Mouse (Mus musculus) neural tube, embryonic 14.5 days (tissue): ENCODE results near the gene Tnfrsf1a. TPM values are rescaled to one million over a fixed set of nuclear protein-coding genes. Genes with fewer than 3 reads are reported as not detected.
A peak's percentile ranks its signal among the peaks of the same experiment; 100 is the strongest.

Experiments used
- ATAC-seq: fragments of 200-750 bp; cut with Nextera tagmentation; 2 replicates; pipeline ENCODE4 v1.8.0; 2017; ENCODE audit warnings: low read depth, mild to moderate bottlenecking, moderate TSS enrichment, moderate library complexity
- H3K27ac ChIP-seq: fragments of 300-500 bp; sonication (generic); 2 replicates; pipeline ENCODE4 v1.5.1; 2014; ENCODE audit warnings: low read depth, mild to moderate bottlenecking, control low read depth, low read length, moderate library complexity, mixed read lengths
- H3K27me3 ChIP-seq: fragments of 300-500 bp; sonication (generic); 2 replicates; pipeline ENCODE4 v1.6.1; 2014; ENCODE audit warnings: low read length; ENCODE audit not compliant: control insufficient read depth, insufficient read depth
- H3K36me3 ChIP-seq: fragments of 300-500 bp; sonication (generic); 2 replicates; pipeline ENCODE4 v1.6.1; 2014; ENCODE audit warnings: low read length, mixed read lengths; ENCODE audit not compliant: control insufficient read depth, insufficient read depth
- H3K4me1 ChIP-seq: fragments of 300-500 bp; sonication (generic); 2 replicates; pipeline ENCODE4 v1.6.1; 2014; ENCODE audit warnings: low read length; ENCODE audit not compliant: control insufficient read depth, insufficient read depth
- H3K4me2 ChIP-seq: fragments of 300-500 bp; sonication (generic); 2 replicates; pipeline ENCODE4 v1.6.1; 2014; ENCODE audit warnings: mild to moderate bottlenecking, low read depth, low read length, control low read depth
- H3K4me3 ChIP-seq: fragments of 300-500 bp; sonication (generic); 2 replicates; pipeline ENCODE4 v1.5.1; 2014; ENCODE audit warnings: low read depth, low read length, control low read depth, mixed read lengths
- H3K9ac ChIP-seq: fragments of 300-500 bp; sonication (generic); replicated peaks from 2 replicates; pipeline ENCODE4 v1.6.1; 2014; ENCODE audit warnings: low read depth, mild to moderate bottlenecking, control low read depth, low read length, mixed read lengths
- H3K9me3 ChIP-seq: fragments of 300-500 bp; sonication (generic); 2 replicates; pipeline ENCODE4 v1.6.1; 2016; ENCODE audit warnings: low read length; ENCODE audit not compliant: control insufficient read depth
- WGBS: fragments of 180-500 bp; shearing (Covaris S2); extraction: QIAGEN DNeasy Blood & Tissue Kit; methylation state at CpG from one replicate; pipeline ENCODE4 v1.1.7; 2014; 5-methylcytosine and 5-hydroxymethylcytosine counted together
- polyA plus RNA-seq: library from polyadenylated mRNA; unstranded; fragments of >200 nt; fragmentation: Nextera tagmentation; extraction: Ambion mirVana; gene quantifications from 2 replicates; pipeline ENCODE4 v1.2.1, GENCODE M21; 2014

The Tnfrsf1a gene
- polyA plus RNA-seq, 1 experiment from 2014 or later = 6.5 TPM

GRCm38 (mm10) chr6:125380372-125381360, 31.5 kb downstream of the Tnfrsf1a start, which contains the start of gene Plekhg6:
Plekhg6 (minus strand) TSS chr6:125380793.
- WGBS = 11% methylated on average over 35 of the region's 40 CpGs
- 0 out of 2 replicates have a peak, but pooled peaks have one; percentile 5 for ATAC-seq
- Histone ChIP-seq H3K27me3 (peaks cover 35% of the 10 kb centered on the region), H3K9ac (peak within 1 kb of the TSS; percentile 39; the same call in 1 of the 2 replicates), H3K4me1 (peaks cover 10% of the 10 kb centered on the region), H3K36me3 (no peaks in the 10 kb centered on the region), H3K4me3 (peak within 1 kb of the TSS; percentile 28), H3K27ac (no peak within 1 kb of the TSS), H3K9me3 (no peaks in the 10 kb centered on the region), H3K4me2 (peak within 1 kb of the TSS; percentile 49)

- Histone ChIP-seq H3K4me3 (no peak overlapping the region), H3K4me2 (no peak overlapping the region), H3K27ac (no peak overlapping the region), H3K27me3 (peaks cover 35% of the 10 kb centered on the region), H3K36me3 (no peaks in the 10 kb centered on the region), H3K9ac (no peak overlapping the region), H3K4me1 (peaks cover 10% of the 10 kb centered on the region), H3K9me3 (no peaks in the 10 kb centered on the region)
- WGBS = 81% methylated on average over 2 of the region's 2 CpGs
- no peak for ATAC-seq
Observed at GRCm38 (mm10) chr6:125382024-125382423, 32.9 kb downstream of the Tnfrsf1a start.

- ATAC-seq = no peak
- peaks cover 2% of the 10 kb centered on the region for H3K4me1 ChIP-seq
- H3K27me3 ChIP-seq = peaks cover 12% of the 10 kb centered on the region
- no peak overlapping the region for H3K4me2 ChIP-seq
- 56% methylated on average over 11 of the region's 11 CpGs for WGBS
- H3K9ac ChIP-seq = no peak overlapping the region
- H3K9me3 ChIP-seq = no peaks in the 10 kb centered on the region
- H3K36me3 ChIP-seq = no peaks in the 10 kb centered on the region
- no peak overlapping the region for H3K27ac ChIP-seq
- H3K4me3 ChIP-seq = no peak overlapping the region
Observed at GRCm38 (mm10) chr6:125385066-125385974, 36.2 kb downstream of the Tnfrsf1a start.

GRCm38 (mm10) chr6:125386080-125386479, 36.9 kb downstream of the Tnfrsf1a start:
- no peak overlapping the region for H3K9ac ChIP-seq
- no peaks in the 10 kb centered on the region for H3K4me1 ChIP-seq
- H3K36me3 ChIP-seq = no peaks in the 10 kb centered on the region
- H3K9me3 ChIP-seq = no peaks in the 10 kb centered on the region
- H3K4me3 ChIP-seq = no peak overlapping the region
- H3K4me2 ChIP-seq = no peak overlapping the region
- no peak overlapping the region for H3K27ac ChIP-seq
- 0 out of 2 replicates have a peak, but pooled peaks cover 5% of the 10 kb centered on the region for H3K27me3 ChIP-seq
- no peak for ATAC-seq
- 75% methylated on average over 6 of the region's 6 CpGs for WGBS

GRCm38 (mm10) chr6:125389853-125390252, 40.7 kb downstream of the Tnfrsf1a start:
- Histone ChIP-seq H3K4me3 (no peak overlapping the region), H3K9me3 (no peaks in the 10 kb centered on the region), H3K4me1 (no peaks in the 10 kb centered on the region), H3K9ac (no peak overlapping the region), H3K27ac (no peak overlapping the region), H3K4me2 (no peak overlapping the region), H3K27me3 (no peaks in the 10 kb centered on the region), H3K36me3 (no peaks in the 10 kb centered on the region)
- WGBS = 87% methylated on average over 5 of the region's 5 CpGs
- no peak for ATAC-seq

GRCm38 (mm10) chr6:125405461-125406382, 56.6 kb downstream of the Tnfrsf1a start:
- Histone ChIP-seq H3K9me3 (no peaks in the 10 kb centered on the region), H3K4me3 (no peak overlapping the region), H3K4me2 (no peak overlapping the region), H3K27ac (no peak overlapping the region), H3K36me3 (no peaks in the 10 kb centered on the region), H3K27me3 (no peaks in the 10 kb centered on the region), H3K9ac (no peak overlapping the region), H3K4me1 (no peaks in the 10 kb centered on the region)
- WGBS = 69% methylated on average over 14 of the region's 14 CpGs
- no peak for ATAC-seq

GRCm38 (mm10) chr6:125407224-125407623, 58.1 kb downstream of the Tnfrsf1a start:
- 88% methylated on average over 7 of the region's 7 CpGs for WGBS
- Histone ChIP-seq H3K4me2 (no peak overlapping the region), H3K4me3 (no peak overlapping the region), H3K27me3 (no peaks in the 10 kb centered on the region), H3K9ac (no peak overlapping the region), H3K4me1 (no peaks in the 10 kb centered on the region), H3K9me3 (no peaks in the 10 kb centered on the region), H3K27ac (no peak overlapping the region), H3K36me3 (no peaks in the 10 kb centered on the region)
- ATAC-seq = no peak

GRCm38 (mm10) chr6:125407657-125408056, 58.5 kb downstream of the Tnfrsf1a start:
- H3K36me3 ChIP-seq = no peaks in the 10 kb centered on the region
- no peak overlapping the region for H3K27ac ChIP-seq
- H3K4me1 ChIP-seq = no peaks in the 10 kb centered on the region
- no peak overlapping the region for H3K4me3 ChIP-seq
- H3K27me3 ChIP-seq = no peaks in the 10 kb centered on the region
- no peak overlapping the region for H3K4me2 ChIP-seq
- no peaks in the 10 kb centered on the region for H3K9me3 ChIP-seq
- WGBS = 91% methylated on average over 10 of the region's 10 CpGs
- H3K9ac ChIP-seq = no peak overlapping the region
- ATAC-seq = no peak
